Mouse (Mus musculus) megakaryocyte, embryonic 14.5 days (primary cell): ENCODE data around the gene Ccdc167.

ENCODE experiments used
- FLI1 ChIP-seq: IDR thresholded peaks from 2 replicates; pipeline ENCODE4 v1.6.1; 2012; ENCODE audit warnings: low read length, inconsistent platforms, mixed read lengths
- GATA1 ChIP-seq: IDR thresholded peaks from 3 replicates; pipeline ENCODE4 v1.6.1; 2012; ENCODE audit warnings: mixed read lengths, low read length, inconsistent platforms, borderline replicate concordance

DNA sequence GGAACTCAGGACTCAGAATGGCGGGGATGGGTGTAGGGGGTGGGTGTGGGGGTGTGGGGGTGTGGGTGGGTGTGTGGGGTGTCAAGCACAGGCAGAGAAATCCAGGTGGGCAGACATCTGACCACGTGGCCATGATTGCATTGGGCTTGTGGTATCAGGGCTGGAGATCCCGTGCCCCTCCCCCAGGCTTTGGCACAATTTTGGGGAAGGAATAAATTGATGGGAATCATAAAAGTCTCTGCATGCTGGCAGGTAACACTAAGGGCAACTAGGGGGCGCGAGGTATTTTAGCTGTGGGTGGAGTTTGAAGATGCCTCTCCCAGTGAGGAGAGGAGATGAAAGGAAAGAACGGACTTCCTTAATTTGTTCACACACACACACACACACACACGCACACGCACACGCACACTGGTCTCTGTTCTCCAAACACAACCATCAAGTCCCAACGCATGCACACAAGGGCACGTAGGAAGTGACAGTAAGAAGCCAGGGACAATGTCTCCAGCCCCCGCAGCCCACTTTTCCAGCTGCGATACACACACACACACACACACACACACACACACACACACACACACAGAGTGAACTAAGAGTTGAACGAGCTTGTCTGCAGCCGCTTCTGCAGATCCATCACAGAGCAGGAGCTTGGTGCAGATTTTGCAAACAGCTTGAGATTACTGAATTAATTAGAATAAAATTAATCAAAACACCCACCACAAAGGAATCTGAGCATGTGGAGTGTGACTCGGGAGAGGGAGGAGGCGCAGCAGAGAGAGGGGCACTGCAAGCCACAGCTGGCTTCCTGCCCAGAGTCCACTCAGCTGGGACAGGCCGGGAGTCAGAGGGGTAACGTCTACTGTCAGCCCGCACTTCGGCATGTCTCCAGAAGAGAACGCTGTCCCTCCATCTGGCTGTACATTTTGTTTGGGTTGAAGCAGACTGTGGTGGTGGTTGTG, 21.3 kb upstream of the Ccdc167 start:
- TF ChIP-seq GATA1 (no peak), FLI1 (no peak)
